Mouse (Mus musculus): ENCODE measurements at regions not wholly inside any gene's neighbourhood (a gene's known extent, or its start where the extent isn't known, plus 50 kb on each side); places are given as distances from the start of the nearest gene placed in this dataset.
A peak's percentile ranks its signal among the peaks of the same experiment; 100 is the strongest.

DNA sequence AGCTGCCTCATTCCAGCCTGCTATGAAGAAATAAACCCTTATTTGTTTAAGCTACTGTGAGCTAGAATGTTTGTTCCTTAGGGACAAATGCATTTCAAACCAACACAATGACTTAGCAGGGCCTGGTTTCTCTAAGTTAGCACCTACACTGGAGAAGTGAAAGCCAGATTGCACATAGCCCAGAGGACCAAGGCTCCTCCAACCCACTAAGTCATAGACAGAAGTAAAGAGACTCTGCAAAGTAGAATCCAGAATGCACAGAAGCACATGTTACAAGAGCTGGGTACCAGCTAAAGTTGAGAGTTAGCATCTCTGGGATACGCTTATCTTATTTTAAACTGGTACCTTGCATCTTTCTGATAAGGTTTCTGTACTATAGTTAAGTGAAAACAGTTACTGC is 443.4 kb upstream of the Jarid2 start:
- Histone ChIP-seq H3K4me3 (replicated peaks) (no peak overlapping the region), H3K27ac (no peak overlapping the region)
- 75% methylated on average over 1 of the region's 1 CpGs for WGBS (ENCODE audit: insufficient replicate concordance)

DNA sequence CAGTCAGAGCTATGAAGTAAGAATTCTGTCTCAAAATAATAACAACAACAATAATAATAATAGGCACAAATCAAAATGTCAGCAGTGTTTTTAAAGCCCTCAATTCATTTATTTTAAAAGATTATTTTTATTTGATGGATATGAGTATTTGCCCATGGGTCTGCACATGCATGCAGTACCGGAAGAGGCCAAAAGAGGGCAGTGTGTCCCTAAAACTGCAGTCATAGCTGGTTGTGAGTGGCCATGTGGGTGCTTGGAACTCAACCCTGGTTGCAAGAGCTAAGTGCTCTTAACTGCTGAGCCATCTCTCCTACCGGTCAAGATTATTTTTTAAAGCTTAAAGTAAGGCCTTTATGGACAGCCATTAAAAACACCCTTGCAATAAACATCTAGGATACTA is 439.1 kb upstream of the Jarid2 start:
- ATAC-seq (ENCODE audit: low read depth) = no peak
- Histone ChIP-seq H3K27ac (no peak overlapping the region), H3K9me3 (replicated peaks) (0 out of 2 replicates have a peak, but pooled peaks cover 2% of the 10 kb centered on the region), H3K4me2 (no peak overlapping the region), H3K4me3 (replicated peaks) (no peak overlapping the region), H3K27me3 (no peaks in the 10 kb centered on the region), H3K4me1 (replicated peaks) (no peaks in the 10 kb centered on the region), H3K9ac (no peak overlapping the region), H3K36me3 (no peaks in the 10 kb centered on the region)
- 85% methylated on average over 2 of the region's 2 CpGs for WGBS (ENCODE audit: insufficient replicate concordance)
- no peak for DNase-seq

More for the DNA sequence above, 443.4 kb upstream of the Jarid2 start:
- Histone ChIP-seq H3K27me3 (no peaks in the 10 kb centered on the region), H3K9ac (no peak overlapping the region), H3K9me3 (replicated peaks) (0 out of 2 replicates have a peak, but pooled peaks cover 2% of the 10 kb centered on the region), H3K4me2 (no peak overlapping the region), H3K4me1 (replicated peaks) (no peaks in the 10 kb centered on the region), H3K36me3 (no peaks in the 10 kb centered on the region)
- DNase-seq (no peak), ATAC-seq (ENCODE audit: low read depth) (no peak)

DNA sequence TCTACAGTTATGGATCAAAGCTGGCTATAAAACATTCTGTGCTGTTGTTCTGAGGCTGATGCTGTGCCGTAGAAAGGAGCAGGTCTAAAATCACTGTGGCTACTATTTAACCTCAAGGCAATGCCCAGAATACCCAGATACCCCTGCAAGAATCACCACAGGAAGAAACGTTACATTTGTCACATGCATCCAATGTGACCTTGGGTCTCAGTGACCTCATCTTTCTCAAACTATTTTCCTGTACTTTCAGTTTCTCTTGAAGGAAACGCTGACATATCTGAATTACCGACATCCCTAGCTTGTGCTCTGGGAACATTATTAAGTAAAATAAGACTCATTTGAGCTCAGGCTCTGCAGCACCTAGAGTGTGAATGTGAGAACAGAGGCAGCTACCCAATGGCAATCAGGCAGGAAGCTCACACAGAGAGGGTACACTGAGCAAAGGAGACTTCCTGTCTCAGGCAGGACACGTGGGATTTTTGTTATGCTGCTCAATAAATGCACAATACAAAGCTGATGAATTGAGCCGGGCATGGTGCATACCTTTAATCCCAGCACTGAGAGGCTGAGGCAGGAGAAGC is 436.7 kb upstream of the Jarid2 start:
- Histone ChIP-seq H3K36me3 (no peaks in the 10 kb centered on the region), H3K9ac (no peak overlapping the region), H3K27ac (no peak overlapping the region), H3K27me3 (no peaks in the 10 kb centered on the region), H3K4me1 (replicated peaks) (no peaks in the 10 kb centered on the region), H3K4me2 (no peak overlapping the region), H3K4me3 (replicated peaks) (no peak overlapping the region), H3K9me3 (replicated peaks) (0 out of 2 replicates have a peak, but pooled peaks cover 2% of the 10 kb centered on the region)
- no peak for ATAC-seq (ENCODE audit: low read depth)
- no peak for DNase-seq
- 48% methylated on average over 6 of the region's 6 CpGs for WGBS (ENCODE audit: insufficient replicate concordance)

DNA sequence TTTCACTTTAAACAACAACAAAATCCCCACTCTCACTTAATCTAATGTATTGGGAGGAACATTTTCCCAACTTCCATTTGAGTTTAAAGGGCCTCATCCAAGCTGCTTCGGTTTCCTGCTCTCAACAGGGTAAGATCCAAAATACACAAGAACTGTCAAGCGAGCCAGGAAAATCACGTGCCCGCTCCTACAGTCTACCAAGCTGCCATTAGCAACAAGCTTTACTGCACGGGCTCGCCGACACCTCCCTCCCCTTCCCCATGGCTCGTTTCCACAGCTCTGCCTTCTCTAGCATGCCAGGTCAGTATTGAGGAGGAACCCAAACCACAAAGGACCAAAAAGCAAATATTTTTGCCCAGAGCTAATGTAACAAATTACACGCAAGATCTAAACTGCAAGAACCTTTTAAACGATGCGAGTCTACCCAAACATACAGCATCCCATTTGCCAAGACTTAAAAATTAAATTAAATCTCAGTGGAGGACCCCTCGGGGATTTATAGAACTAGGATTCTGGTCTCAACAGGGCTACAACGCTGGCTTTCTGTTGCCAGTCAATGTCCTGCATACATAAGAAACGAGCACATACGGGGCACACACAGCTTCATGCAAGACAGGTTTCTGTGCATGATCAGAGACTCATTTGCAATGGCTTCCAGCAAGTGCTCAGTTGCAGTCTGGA is 435.4 kb upstream of the Jarid2 start:
- H3K4me3 ChIP-seq (replicated peaks) = no peak overlapping the region
- ATAC-seq (ENCODE audit: low read depth) (no peak), DNase-seq (no peak)
- no peaks in the 10 kb centered on the region for H3K4me1 ChIP-seq (replicated peaks)
- WGBS (ENCODE audit: insufficient replicate concordance) = 73% methylated on average over 15 of the region's 15 CpGs
- H3K27ac ChIP-seq = no peak overlapping the region
- no peaks in the 10 kb centered on the region for H3K27me3 ChIP-seq
- no peak overlapping the region for H3K4me2 ChIP-seq
- no peaks in the 10 kb centered on the region for H3K36me3 ChIP-seq
- 0 out of 2 replicates have a peak, but pooled peaks cover 2% of the 10 kb centered on the region for H3K9me3 ChIP-seq (replicated peaks)
- no peak overlapping the region for H3K9ac ChIP-seq

DNA sequence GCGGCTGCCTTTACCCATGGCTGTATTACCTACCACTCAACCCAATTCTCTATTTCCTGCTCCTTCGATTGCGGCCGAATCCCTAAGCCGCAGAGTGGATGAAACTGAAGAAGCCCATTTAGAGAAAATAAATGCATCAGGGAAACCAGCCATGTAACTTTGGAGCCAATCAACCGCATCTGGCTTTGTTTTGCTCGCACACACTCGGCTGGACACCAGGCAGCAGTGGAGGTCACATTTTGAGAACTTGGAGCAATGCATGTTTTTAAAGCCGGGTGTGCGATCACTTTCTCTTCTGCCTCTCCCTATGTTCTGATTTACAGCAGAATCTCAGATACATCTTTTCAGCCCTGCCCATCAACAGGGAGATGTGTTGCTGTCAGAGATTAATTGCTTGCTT is 433.7 kb upstream of the Jarid2 start:
- no peaks in the 10 kb centered on the region for H3K4me1 ChIP-seq (replicated peaks)
- no peaks in the 10 kb centered on the region for H3K27me3 ChIP-seq
- no peak overlapping the region for H3K4me3 ChIP-seq (replicated peaks)
- H3K9ac ChIP-seq = no peak overlapping the region
- no peak overlapping the region for H3K27ac ChIP-seq
- WGBS (ENCODE audit: insufficient replicate concordance) = 79% methylated on average over 10 of the region's 10 CpGs
- H3K9me3 ChIP-seq (replicated peaks) = no peaks in the 10 kb centered on the region
- ATAC-seq (ENCODE audit: low read depth) (no peak), DNase-seq (no peak)
- no peaks in the 10 kb centered on the region for H3K36me3 ChIP-seq
- H3K4me2 ChIP-seq = no peak overlapping the region

DNA sequence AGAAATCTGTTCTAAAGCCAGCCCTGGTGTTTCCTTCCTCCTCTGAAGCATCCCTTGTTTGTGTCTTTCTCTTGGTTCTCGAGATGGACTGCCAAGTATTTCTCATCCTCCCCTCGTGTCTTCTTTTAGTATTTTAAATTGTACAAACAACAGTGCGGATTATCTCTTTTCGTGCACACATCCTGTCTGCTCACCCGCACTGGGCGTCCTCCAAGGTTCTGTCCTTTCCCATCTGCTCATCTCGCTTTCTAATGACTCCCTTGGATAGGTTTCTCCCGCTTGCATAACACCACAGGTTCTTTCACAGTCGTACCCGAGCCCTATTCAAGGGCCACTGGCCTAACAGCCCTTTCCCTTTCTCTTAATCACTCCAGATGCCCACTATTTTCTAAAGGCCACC is 428.7 kb upstream of the Jarid2 start:
- no peaks in the 10 kb centered on the region for H3K9me3 ChIP-seq (replicated peaks)
- H3K4me3 ChIP-seq (replicated peaks) = no peak overlapping the region
- no peak for DNase-seq
- 27% methylated on average over 10 of the region's 10 CpGs for WGBS (ENCODE audit: insufficient replicate concordance)
- no peaks in the 10 kb centered on the region for H3K4me1 ChIP-seq (replicated peaks)
- no peak overlapping the region for H3K27ac ChIP-seq
- no peak for ATAC-seq (ENCODE audit: low read depth)
- H3K9ac ChIP-seq = no peak overlapping the region
- no peaks in the 10 kb centered on the region for H3K27me3 ChIP-seq
- H3K4me2 ChIP-seq = no peak overlapping the region
- no peaks in the 10 kb centered on the region for H3K36me3 ChIP-seq

DNA sequence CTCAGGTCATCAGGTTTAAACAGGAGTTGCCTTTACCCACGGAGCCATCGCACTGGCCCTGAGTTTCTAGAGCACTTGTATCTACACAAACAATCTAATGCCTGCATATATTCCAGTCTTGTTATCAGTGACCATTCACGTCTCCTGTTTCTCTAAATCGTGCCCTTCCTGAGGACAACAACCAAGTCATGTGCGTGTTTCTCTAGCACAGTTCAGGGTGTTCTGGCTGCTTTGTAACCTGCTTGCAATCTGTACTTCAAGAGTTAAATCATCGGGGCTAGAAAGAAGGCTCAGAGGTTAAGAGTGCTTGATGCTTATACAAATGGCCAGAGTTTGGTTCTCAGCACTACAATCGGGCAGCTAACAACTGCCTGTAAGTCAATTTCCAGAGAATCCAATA is 428.1 kb upstream of the Jarid2 start:
- Histone ChIP-seq H3K9me3 (replicated peaks) (no peaks in the 10 kb centered on the region), H3K4me1 (replicated peaks) (no peaks in the 10 kb centered on the region), H3K27ac (no peak overlapping the region), H3K9ac (no peak overlapping the region), H3K36me3 (no peaks in the 10 kb centered on the region), H3K4me3 (replicated peaks) (no peak overlapping the region), H3K4me2 (no peak overlapping the region), H3K27me3 (no peaks in the 10 kb centered on the region)
- ATAC-seq (ENCODE audit: low read depth) (no peak), DNase-seq (no peak)
- 57% methylated on average over 7 of the region's 7 CpGs for WGBS (ENCODE audit: insufficient replicate concordance)

DNA sequence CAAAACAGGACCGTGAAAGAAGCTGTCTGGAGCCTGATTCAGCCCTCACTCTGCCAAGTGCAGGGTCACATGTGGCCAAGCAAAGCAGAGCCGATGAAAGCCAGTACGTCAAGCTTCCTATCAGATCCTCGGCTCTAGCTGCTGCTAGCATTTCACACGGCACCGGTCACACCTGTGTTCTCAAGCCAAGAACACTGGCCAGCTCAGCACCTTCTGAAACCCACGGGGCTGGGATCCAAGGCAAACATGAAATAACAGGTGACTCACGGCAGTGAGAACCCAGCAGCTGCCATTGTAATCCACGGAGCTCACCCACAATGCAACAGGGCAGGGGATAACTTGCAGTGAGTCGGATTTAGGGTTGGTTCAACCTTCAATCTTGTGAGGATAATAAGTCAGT is 427.3 kb upstream of the Jarid2 start:
- no peak overlapping the region for H3K27ac ChIP-seq
- no peaks in the 10 kb centered on the region for H3K4me1 ChIP-seq (replicated peaks)
- no peak overlapping the region for H3K9ac ChIP-seq
- H3K9me3 ChIP-seq (replicated peaks) = no peaks in the 10 kb centered on the region
- DNase-seq = no peak
- WGBS (ENCODE audit: insufficient replicate concordance) = 66% methylated on average over 10 of the region's 10 CpGs
- no peak overlapping the region for H3K4me3 ChIP-seq (replicated peaks)
- no peaks in the 10 kb centered on the region for H3K27me3 ChIP-seq
- no peaks in the 10 kb centered on the region for H3K36me3 ChIP-seq
- ATAC-seq (ENCODE audit: low read depth) = no peak
- H3K4me2 ChIP-seq = no peak overlapping the region

DNA sequence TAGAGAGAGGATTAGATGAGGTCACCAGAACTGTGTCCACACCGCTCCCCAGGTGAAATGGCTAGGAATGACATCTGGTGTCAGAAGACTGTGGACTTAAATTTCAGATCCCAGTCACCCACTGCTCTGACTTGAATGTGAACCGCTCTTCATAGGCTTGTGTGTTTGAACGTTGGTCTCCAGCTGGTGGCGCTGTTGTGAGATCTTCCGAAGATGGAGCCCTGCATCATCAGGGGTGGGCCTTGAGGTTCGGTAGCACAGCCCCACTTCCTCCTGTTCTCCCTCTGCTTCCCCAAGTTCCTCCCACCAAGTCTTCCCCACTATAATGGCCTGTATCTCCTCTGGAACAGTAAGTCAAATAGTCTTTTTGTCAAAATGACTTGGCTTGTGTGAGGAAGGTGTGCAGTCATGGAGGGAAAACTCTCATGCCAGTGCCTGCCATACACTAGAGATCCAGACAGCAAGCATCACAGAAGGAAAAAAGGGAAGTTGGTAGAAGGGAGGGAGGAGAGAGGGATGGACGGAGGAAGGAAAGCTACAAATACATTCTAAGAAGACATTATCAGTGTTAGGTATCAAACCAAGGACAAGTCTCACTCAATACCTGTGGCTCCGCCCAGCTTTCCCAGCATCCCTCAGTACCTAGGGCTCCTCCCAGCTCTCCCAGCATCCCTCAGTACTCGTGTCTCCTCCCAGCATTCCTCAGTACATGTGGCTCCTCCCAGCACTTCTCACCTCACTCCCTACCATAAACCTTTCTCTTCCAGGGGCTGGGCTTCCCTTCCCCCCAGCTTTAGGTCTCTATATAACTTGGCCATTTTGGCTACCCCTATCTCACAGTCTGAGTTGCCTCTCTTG is 423.9 kb upstream of the Jarid2 start:
- ATAC-seq (ENCODE audit: low read depth) = no peak
- Histone ChIP-seq H3K27me3 (no peaks in the 10 kb centered on the region), H3K36me3 (no peaks in the 10 kb centered on the region), H3K9ac (no peak overlapping the region), H3K4me3 (replicated peaks) (no peak overlapping the region), H3K4me2 (no peak overlapping the region), H3K27ac (no peak overlapping the region), H3K4me1 (replicated peaks) (no peaks in the 10 kb centered on the region), H3K9me3 (replicated peaks) (no peaks in the 10 kb centered on the region)
- peak; percentile 4 for DNase-seq
- WGBS (ENCODE audit: insufficient replicate concordance) = 45% methylated on average over 9 of the region's 9 CpGs

DNA sequence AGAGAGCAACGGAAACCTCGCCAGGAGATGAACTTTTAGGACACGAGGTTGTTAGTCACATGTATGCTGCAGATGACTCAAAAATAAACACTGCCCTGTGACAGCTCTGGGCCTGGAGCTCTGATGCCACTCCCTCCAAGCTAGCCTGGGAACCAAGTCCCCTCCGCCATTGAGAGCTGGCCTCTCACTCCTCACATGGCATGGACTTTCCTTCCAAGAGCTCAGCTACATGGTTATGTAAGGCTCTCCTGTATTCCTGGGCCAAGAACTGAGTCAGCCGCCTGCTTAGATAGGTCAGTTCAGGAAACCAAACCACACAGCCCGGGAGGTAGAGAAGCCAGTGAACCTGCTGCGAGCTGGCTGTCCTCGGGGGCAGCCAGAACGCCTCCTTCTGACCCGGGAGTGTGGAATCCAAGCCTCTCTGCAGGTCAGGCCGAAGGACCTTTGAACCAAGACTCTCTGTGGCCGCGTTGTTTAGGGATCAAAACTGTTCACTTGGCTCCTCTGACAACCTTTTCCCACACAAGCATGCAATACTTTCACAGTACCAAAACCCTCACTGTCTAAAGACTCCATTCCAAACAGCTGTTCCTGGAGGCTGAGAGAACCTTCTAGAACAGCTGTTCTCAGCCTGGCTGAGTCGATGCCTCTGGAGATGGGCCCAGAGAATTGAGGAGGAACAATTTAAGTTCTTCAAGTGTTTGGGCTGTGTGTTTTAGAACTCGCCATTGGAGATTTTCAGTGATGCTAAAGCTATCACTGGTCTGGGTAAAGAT is 422.8 kb upstream of the Jarid2 start:
- H3K9me3 ChIP-seq (replicated peaks) = no peaks in the 10 kb centered on the region
- no peaks in the 10 kb centered on the region for H3K27me3 ChIP-seq
- no peak overlapping the region for H3K4me2 ChIP-seq
- H3K36me3 ChIP-seq = no peaks in the 10 kb centered on the region
- H3K4me3 ChIP-seq (replicated peaks) = no peak overlapping the region
- no peak overlapping the region for H3K27ac ChIP-seq
- 64% methylated on average over 15 of the region's 15 CpGs for WGBS (ENCODE audit: insufficient replicate concordance)
- no peak for ATAC-seq (ENCODE audit: low read depth)
- no peaks in the 10 kb centered on the region for H3K4me1 ChIP-seq (replicated peaks)
- no peak overlapping the region for H3K9ac ChIP-seq
- no peak for DNase-seq

DNA sequence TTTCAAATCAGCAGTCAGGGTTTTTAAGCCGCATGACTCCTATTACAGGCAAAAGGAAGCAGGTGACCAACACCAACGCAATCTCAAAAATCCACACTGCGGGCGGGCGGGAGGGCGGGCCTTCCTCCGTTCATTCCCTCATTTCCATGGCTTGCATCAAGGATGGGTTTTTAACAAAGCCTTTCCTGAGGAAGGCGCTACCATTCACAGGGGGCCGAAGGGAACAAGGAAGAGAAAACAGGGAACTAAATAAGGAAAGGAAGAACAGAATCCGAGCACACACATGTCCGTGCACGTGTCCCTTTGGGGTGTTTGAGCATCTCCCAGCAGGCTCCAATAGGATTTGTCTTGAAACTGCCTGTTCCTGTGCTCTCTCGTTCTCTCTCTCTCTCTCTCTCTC is 421.0 kb upstream of the Jarid2 start:
- Histone ChIP-seq H3K4me1 (replicated peaks) (no peaks in the 10 kb centered on the region), H3K27ac (no peak overlapping the region), H3K9me3 (replicated peaks) (no peaks in the 10 kb centered on the region), H3K9ac (no peak overlapping the region), H3K36me3 (no peaks in the 10 kb centered on the region), H3K4me2 (no peak overlapping the region), H3K27me3 (no peaks in the 10 kb centered on the region), H3K4me3 (replicated peaks) (no peak overlapping the region)
- WGBS (ENCODE audit: insufficient replicate concordance) = 63% methylated on average over 13 of the region's 13 CpGs
- no peak for DNase-seq
- ATAC-seq (ENCODE audit: low read depth) = no peak
